Mouse (Mus musculus) 3134 (cell line): ENCODE measurements around the gene Foxn3.

Experiments
- DNase-seq: peaks from one replicate; pipeline ENCODE4 v3.0.0-alpha.2; 2011; ENCODE audit warnings: low spot score; ENCODE audit not compliant: insufficient read length; ENCODE audit errors: extremely low read depth

Foxn3 gene

DNA sequence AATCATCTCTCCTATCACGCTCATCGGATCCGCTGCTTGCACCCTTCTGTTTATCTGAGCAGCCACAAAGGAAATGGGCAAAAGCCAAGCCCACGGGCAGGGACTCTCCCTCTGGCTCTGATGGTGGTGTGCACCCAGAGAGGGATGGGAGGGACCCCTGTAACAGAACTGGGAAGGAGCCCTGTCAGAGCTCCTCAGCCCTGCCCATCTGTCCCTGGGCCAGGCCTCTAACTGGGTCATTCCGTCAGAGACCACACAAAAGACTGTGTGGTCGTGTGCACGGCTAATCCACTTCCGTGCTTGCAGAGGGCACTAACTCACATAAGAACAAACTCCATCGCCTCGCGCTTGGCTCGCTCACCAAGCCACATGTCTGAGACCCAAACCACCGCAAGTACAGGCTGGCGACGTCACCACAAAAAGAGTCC is 95.5 kb downstream of the Foxn3 start:
- DNase-seq, result no peak

GRCm38 (mm10) chr12:99467256-99467883 is 96.0 kb downstream of the Foxn3 start:
- DNase-seq, result no peak

- DNase-seq, result no peak
Observed at GRCm38 (mm10) chr12:99466426-99466825, 97.0 kb downstream of the Foxn3 start.

GRCm38 (mm10) chr12:99464291-99464690 is 99.1 kb downstream of the Foxn3 start:
- no peak for DNase-seq

DNA sequence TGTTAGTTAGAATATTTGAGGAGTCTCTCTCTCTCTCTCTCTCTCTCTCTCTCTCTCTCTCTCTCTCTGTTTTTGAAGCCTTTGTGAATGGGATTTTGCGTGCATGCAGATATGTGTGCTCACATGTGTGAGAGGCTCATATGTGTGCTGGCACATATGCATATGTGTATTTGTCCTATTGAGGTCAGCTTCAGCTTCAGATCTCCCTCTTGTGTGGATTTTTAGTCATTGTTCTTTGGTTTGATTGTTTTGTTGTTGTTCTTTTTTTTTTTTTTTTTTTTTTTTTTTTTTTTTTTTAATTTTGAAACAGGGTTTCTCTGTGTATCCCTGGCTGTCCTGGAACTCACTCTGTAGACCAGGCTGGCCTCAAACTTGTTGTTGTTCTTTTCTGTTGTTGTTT is 100.5 kb downstream of the Foxn3 start:
- DNase-seq, result no peak

DNA sequence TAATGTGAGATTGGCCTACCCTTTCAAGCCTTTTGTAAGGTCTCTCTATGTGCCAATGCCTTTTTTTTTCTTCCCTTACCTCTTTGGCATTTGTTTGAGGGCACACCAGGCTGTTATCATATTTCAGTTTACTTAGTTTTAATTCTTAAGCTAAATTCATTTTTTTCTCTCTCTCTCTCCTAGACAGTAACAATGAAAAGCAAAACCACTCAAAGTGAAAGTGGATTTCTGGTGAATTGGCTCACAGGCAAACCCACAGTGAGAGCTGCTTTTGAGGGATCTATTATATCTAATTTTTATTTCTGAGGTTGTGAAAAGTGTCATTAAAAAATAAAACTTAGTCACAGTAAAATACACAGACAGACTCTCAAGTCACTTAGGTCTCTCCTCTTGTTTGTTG is 101.1 kb downstream of the Foxn3 start:
- no peak for DNase-seq

DNA sequence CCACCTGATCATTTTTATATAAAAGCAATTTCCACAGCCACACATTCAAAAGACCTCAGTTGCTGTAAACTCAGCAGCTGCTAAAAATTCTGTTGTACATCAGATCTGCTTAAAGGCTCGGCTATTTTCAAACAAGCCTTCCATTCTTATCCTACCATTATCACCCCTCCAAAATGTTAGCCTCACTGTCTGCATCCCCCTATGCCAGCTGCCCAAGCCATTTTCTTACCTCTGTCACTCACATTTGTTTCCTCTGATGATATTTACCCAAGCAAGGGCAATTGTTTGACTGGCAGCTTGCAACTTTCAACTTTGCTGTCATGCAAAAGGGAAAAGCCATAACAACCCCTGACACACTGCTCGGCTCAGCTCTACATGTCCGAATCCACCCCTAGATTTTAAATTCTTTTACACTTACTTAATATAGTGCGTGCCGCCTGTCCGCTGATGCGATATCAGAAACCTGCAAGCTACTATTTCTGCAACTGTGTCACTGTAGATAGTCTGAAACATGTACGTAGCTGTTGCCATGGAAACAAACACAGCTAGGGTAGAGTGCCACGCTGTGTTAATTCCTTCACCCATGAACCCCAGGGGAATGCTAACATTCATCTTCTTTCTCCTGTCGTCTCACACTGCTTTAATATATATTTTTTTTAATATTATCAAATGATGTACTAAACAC is 105.7 kb downstream of the Foxn3 start:
- DNase-seq, result no peak

DNA sequence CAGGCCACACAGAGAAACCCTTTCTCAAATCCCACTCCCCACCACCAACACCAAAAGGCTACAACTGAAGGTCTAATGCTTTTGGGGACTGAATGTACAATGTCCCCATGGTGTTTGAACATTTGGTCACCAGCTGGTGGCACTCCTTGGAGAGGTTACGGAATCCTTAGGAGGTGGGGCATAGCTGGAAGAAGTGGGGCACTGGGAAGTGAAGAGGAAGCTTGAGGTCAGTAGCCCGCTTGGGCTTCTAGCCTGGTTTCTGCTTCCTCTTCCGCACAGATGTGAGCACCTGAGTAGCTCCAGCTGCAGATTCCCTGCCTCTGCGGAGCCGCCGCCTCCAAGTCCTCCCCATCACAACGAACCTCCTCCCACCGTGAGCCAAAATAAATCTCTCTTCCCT is 107.8 kb downstream of the Foxn3 start:
- DNase-seq, result no peak

DNA sequence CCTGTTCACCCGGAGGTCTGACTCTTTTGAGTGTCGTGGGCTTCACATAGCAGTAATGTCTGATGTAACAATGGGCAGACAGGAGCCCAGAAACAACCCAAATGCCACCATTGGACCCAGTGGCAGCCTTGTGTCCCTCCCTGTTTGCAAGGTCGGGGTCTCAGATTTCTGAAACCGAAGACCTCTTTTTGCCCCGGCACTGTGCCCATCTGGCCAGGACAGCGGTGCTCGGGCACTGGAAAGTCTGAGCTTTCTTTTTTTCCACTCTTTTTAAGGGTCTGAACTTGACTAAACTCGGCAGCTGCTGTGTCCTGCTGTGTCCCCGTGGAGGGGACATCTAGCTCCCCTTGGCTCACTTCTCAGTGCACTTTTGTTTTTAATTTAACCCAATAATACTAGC is 109.0 kb downstream of the Foxn3 start:
- DNase-seq, result no peak

GRCm38 (mm10) chr12:99453797-99454196 is 109.6 kb downstream of the Foxn3 start:
- no peak for DNase-seq

DNA sequence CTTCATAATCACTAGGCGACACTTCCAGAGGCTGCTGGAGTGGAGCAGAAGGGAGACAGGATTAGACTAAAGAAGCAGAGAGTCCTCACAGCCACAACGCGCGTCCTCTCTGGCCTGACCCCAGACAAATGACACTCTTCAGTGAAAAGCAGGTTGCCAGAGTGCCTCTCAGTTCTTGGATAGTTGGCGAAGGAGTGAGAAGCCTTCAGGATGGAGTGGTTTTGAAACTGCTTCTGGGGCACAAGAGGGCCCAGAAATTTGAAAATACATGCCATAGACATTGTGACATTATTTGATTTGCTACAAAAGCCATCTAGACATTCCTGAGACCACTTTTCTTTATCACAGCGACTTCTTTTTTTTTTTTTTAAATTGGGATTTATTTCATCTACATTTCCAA is 113.3 kb downstream of the Foxn3 start:
- no peak for DNase-seq

DNA sequence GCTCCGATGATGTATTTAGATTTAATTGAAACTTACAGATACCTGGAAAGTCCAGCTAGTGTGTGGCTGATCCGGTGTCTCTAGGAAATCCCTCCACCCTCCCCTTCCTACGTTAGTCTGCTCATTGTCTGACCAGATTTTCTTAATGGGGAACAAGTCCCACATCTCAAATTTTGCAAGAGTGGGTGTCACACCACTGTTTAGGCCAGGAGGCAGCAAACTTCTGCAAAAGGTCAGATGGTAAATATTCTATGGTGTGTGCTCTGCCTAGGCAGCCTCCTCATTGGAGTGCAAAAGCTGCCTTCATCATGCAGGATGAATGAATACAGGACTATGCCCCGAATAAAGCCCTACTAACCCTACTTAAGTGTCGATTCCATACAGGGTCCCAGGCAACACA is 115.6 kb downstream of the Foxn3 start:
- no peak for DNase-seq

DNA sequence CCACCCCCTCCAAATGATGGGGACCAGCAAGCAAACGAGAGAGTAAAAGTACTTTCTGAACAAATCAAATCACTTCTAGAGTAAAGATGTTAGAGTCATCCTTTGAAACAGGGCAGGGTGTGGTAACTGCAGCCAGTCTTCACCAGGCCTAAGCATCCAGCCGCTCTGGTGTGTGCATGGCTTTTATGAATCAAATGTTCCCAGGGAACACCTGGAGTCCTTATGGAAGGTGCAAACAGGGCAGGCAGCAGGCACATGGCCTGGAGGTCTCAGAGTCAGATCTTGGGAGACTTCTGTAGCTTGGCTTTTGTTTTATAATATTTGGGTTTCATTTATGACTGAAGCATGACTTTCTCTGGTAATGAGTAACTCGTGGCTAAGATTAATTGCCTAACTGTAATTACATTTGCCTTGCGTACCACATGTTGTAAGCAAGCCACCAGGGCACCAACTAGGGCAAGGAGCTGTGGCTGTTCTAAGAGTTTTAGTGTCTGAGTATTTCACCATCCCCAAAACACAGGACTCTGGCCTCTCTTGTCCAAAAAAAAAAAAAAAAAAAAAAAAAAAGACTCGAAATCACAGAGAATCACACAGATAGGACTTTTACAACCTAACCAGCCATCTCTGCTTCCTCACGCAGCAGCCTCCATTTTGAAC is 118.2 kb downstream of the Foxn3 start:
- DNase-seq, result no peak

- DNase-seq, result no peak
Observed at GRCm38 (mm10) chr12:99442819-99443218, 120.6 kb downstream of the Foxn3 start.

- DNase-seq, result no peak
Observed at GRCm38 (mm10) chr12:99440953-99441352, 122.4 kb downstream of the Foxn3 start.

- no peak for DNase-seq
Observed at GRCm38 (mm10) chr12:99440022-99440421, 123.4 kb downstream of the Foxn3 start.

GRCm38 (mm10) chr12:99435189-99435588 is 128.2 kb downstream of the Foxn3 start:
- no peak for DNase-seq

GRCm38 (mm10) chr12:99433402-99433801 is 130.0 kb downstream of the Foxn3 start:
- DNase-seq, result no peak

- DNase-seq, result no peak
Observed at GRCm38 (mm10) chr12:99431541-99431940, 131.8 kb downstream of the Foxn3 start.

- DNase-seq, result no peak
Observed at GRCm38 (mm10) chr12:99430992-99431391, 132.4 kb downstream of the Foxn3 start.

GRCm38 (mm10) chr12:99429101-99429500 is 134.3 kb downstream of the Foxn3 start:
- no peak for DNase-seq
